Mouse (Mus musculus) liver, embryonic 16.5 days (tissue): ENCODE data around the gene Atp8a2. TPM values are rescaled to one million over a fixed set of nuclear protein-coding genes. Genes with fewer than 3 reads are reported as not detected.

Source experiments
- ATAC-seq: fragments of 200-750 bp; cut with Nextera tagmentation; 2 replicates; pipeline ENCODE4 v1.8.0; 2017; ENCODE audit warnings: low read depth, mild to moderate bottlenecking, moderate number of reproducible peaks, moderate library complexity
- H3K27ac ChIP-seq: fragments of 300-500 bp; sonication (generic); 2 replicates; pipeline ENCODE4 v1.5.1; 2014; ENCODE audit warnings: mild to moderate bottlenecking, low read length
- H3K27me3 ChIP-seq: fragments of 300-500 bp; sonication (generic); 2 replicates; pipeline ENCODE4 v1.6.1; 2014; ENCODE audit warnings: low read depth, low read length, mixed read lengths; ENCODE audit not compliant: control insufficient read depth, insufficient read depth
- H3K36me3 ChIP-seq: fragments of 300-500 bp; sonication (generic); 2 replicates; pipeline ENCODE4 v1.6.1; 2014; ENCODE audit warnings: mild to moderate bottlenecking; ENCODE audit not compliant: control insufficient read depth, insufficient read depth
- H3K4me1 ChIP-seq: fragments of 300-500 bp; sonication (generic); 2 replicates; pipeline ENCODE4 v1.6.1; 2014; ENCODE audit warnings: low read depth, low read length, mixed read lengths; ENCODE audit not compliant: control insufficient read depth
- H3K4me2 ChIP-seq: fragments of 300-500 bp; sonication (generic); 2 replicates; pipeline ENCODE4 v1.6.1; 2014; ENCODE audit warnings: low read depth, low read length, mixed read lengths
- H3K4me3 ChIP-seq: fragments of 300-500 bp; sonication (generic); 2 replicates; pipeline ENCODE4 v1.5.1; 2014; ENCODE audit warnings: low read depth, mild to moderate bottlenecking, low read length
- H3K9ac ChIP-seq: fragments of 300-500 bp; sonication (generic); 2 replicates; pipeline ENCODE4 v1.6.1; 2014; ENCODE audit warnings: low read depth, low read length
- H3K9me3 ChIP-seq: fragments of 300-500 bp; sonication (generic); replicated peaks from 2 replicates; pipeline ENCODE4 v1.6.1; 2016; ENCODE audit warnings: low read length; ENCODE audit not compliant: control insufficient read depth
- WGBS: fragments of 180-500 bp; shearing (Covaris S2); extraction: QIAGEN DNeasy Blood & Tissue Kit; methylation state at CpG from one replicate; pipeline ENCODE4 v1.1.7; 2014; ENCODE audit not compliant: insufficient replicate concordance; 5-methylcytosine and 5-hydroxymethylcytosine counted together
- polyA plus RNA-seq: library from polyadenylated mRNA; unstranded; fragments of >200 nt; fragmentation: Nextera tagmentation; extraction: Ambion mirVana; gene quantifications from 2 replicates; pipeline ENCODE4 v1.2.1, GENCODE M21; 2015

Atp8a2 gene
- polyA plus RNA-seq, 1 experiment from 2014 or later, result 5.3 TPM

DNA sequence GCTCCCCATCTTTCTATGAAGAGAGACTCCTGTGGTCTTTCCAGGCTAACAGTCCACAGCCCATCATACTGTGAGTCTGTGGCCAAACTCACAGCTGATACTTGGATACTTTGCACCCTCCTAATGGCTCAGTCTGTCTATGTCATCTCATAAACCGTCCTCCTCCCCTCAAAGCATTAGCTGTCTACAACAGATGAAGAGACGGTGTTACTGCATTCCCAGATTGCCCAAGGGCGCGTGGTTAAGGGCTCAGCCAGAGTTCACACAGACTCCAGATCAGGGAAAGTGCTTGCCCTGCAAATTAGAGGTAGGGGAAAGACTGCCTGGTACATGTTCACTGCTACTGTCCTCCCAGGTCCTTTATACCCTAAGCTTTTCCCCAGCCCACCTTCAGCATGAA is 515.1 kb downstream of the Atp8a2 start:
- ATAC-seq, result no peak
- Histone ChIP-seq H3K4me1 (no peaks in the 10 kb centered on the region), H3K4me2 (no peak overlapping the region), H3K9me3 (no peaks in the 10 kb centered on the region), H3K27ac (no peak overlapping the region), H3K9ac (no peak overlapping the region), H3K27me3 (no peaks in the 10 kb centered on the region), H3K36me3 (no peaks in the 10 kb centered on the region), H3K4me3 (no peak overlapping the region)
- WGBS, result 73% methylated on average over 4 of the region's 4 CpGs

DNA sequence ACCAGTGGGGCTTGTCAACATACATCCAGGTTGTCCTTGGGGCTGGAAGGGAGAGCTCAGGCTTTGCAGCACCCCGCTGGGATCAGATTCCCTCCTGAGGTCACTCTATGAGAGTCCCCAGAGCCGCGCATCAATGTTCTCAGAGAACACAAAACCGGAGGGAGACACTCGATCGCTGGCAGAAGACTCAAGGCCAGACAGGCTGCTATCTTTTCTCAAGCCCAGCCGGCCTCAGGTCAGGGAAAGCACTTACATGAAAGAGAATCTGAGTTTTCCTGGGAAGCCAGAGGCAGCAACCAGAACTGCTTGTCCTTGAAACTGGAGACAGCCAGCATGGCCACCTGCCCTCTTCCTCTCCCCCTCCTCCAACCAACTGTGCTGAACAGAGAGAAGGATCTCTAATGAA is 519.4 kb downstream of the Atp8a2 start:
- WGBS, result 62% methylated on average over 7 of the region's 7 CpGs
- H3K9me3 ChIP-seq, result no peaks in the 10 kb centered on the region
- H3K4me3 ChIP-seq, result no peak overlapping the region
- H3K4me1 ChIP-seq, result no peaks in the 10 kb centered on the region
- ATAC-seq, result no peak
- no peaks in the 10 kb centered on the region for H3K36me3 ChIP-seq
- no peak overlapping the region for H3K9ac ChIP-seq
- no peak overlapping the region for H3K4me2 ChIP-seq
- no peak overlapping the region for H3K27ac ChIP-seq
- no peaks in the 10 kb centered on the region for H3K27me3 ChIP-seq

DNA sequence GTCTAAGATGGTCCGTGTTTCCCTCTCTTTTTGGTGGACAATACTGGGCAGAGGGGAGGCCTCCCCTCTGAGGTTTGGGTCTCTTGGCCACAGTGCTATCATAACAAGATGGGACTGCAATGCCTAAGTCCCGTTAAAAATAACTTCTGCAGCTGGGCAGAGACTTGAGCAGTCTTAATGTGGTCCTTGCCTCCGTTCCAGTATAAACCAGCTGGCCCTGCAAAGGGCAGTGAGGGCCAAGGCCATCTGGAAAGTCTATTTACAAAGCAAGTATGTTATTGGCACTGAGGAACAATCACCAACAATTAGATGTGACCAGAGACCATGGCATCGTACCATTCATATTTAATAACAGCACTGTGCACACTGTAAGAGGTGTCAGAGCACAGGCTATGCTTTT is 521.6 kb downstream of the Atp8a2 start:
- H3K27ac ChIP-seq, result no peak overlapping the region
- no peak overlapping the region for H3K9ac ChIP-seq
- no peak for ATAC-seq
- no peaks in the 10 kb centered on the region for H3K4me1 ChIP-seq
- H3K4me3 ChIP-seq, result no peak overlapping the region
- H3K4me2 ChIP-seq, result no peak overlapping the region
- H3K9me3 ChIP-seq, result no peaks in the 10 kb centered on the region
- WGBS, result 57% methylated on average over 4 of the region's 4 CpGs
- no peaks in the 10 kb centered on the region for H3K36me3 ChIP-seq
- no peaks in the 10 kb centered on the region for H3K27me3 ChIP-seq

DNA sequence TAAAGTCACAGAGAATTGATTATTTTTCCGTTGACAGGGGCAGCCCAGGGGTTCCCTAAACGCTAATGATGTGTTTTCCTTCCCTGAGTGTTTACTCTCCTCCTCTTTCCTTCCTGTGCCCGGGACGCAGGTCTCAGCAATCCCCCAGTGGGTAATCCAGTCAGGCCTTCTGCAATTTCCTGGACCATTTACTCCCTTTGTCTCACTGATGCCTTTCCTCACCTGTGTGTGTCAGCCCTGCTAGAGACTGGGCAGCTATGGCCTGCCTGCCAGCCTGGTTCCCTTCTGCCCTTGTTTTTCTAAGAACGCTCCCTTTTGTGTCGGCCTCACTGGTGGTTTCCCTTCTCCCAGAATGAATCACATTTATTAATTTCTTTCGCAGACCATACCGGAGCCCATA is 522.4 kb downstream of the Atp8a2 start:
- no peak for ATAC-seq
- Histone ChIP-seq H3K27ac (no peak overlapping the region), H3K4me1 (no peaks in the 10 kb centered on the region), H3K36me3 (no peaks in the 10 kb centered on the region), H3K9me3 (no peaks in the 10 kb centered on the region), H3K4me2 (no peak overlapping the region), H3K9ac (no peak overlapping the region), H3K4me3 (no peak overlapping the region), H3K27me3 (no peaks in the 10 kb centered on the region)
- WGBS, result 37% methylated on average over 8 of the region's 8 CpGs

DNA sequence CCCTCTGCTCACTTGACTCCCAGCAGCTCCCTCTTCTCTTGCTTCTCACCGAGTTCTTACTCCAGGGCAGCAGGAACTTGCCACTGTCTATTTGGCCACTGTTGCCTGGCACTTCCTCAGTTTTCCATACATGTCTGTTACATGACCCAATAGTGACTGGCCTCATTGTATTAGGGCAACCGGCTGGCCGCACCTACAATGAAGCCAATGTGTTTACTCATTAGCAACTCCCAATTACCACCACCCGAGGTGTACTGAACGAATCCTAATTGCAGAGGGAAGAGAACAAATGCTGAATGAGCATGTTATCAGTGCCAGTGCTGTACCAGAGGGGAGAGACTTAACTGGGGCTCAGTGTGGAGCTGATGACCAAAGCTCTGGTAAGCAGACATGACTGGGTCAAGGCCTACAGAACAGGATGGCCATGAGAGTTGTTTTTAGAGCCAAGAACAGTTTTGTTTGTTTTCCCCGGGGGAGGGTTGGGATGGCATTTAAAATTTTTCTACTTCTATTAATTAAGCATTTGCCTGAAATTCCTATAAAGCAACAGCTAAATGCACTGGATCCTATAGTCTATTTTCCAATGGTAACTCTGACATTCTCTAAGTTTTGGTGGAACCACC is 524.0 kb downstream of the Atp8a2 start:
- 59% methylated on average over 6 of the region's 6 CpGs for WGBS
- no peak overlapping the region for H3K4me2 ChIP-seq
- no peaks in the 10 kb centered on the region for H3K27me3 ChIP-seq
- H3K27ac ChIP-seq, result no peak overlapping the region
- no peaks in the 10 kb centered on the region for H3K9me3 ChIP-seq
- no peaks in the 10 kb centered on the region for H3K36me3 ChIP-seq
- H3K9ac ChIP-seq, result no peak overlapping the region
- H3K4me3 ChIP-seq, result no peak overlapping the region
- no peak for ATAC-seq
- no peaks in the 10 kb centered on the region for H3K4me1 ChIP-seq

DNA sequence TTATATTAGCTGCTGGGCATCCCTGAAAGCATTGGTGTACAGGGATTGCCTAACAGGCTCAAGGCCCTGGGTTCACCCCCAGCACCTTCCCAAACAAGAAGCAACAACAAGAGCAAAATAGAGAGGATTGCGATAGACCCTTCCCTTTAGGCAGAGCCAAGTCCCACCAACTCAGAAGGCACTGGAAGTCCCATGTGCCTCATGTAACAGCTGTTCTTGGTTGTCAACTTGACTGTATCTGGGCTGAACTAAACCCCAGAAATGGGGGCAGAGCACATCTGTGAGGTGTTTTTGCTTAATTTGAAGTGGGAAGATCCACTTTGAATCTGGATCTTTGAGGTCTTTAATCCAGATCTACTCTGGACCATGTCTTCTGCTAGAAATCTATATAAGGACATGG is 539.9 kb downstream of the Atp8a2 start:
- H3K27ac ChIP-seq, result no peak overlapping the region
- H3K27me3 ChIP-seq, result no peaks in the 10 kb centered on the region
- no peaks in the 10 kb centered on the region for H3K9me3 ChIP-seq
- no peaks in the 10 kb centered on the region for H3K36me3 ChIP-seq
- H3K4me3 ChIP-seq, result no peak overlapping the region
- WGBS, result 68% methylated on average over 1 of the region's 1 CpGs
- H3K4me1 ChIP-seq, result no peaks in the 10 kb centered on the region
- ATAC-seq, result no peak
- H3K9ac ChIP-seq, result no peak overlapping the region
- H3K4me2 ChIP-seq, result no peak overlapping the region

DNA sequence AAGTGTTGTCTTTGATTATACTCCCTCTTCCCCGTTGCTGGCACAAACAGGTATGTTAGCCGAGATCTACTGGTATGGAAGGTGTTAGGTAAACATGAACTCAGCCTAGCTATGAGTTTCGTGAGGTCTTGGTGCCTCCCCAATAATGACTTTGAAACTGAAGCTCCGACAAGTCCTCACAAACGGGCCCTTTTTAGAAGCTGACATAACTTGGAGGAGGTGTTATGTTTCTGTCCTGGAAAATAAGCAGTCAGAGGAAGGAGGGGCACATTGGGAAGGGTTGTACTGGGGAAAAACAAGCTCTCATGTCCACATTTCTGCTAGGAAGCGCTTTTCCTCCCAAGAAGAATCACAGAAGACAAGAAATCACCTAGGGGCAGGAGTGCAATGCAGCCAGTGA is 540.4 kb downstream of the Atp8a2 start:
- Histone ChIP-seq H3K4me3 (no peak overlapping the region), H3K9me3 (no peaks in the 10 kb centered on the region), H3K27ac (no peak overlapping the region), H3K4me1 (no peaks in the 10 kb centered on the region), H3K9ac (no peak overlapping the region), H3K4me2 (no peak overlapping the region), H3K27me3 (no peaks in the 10 kb centered on the region), H3K36me3 (no peaks in the 10 kb centered on the region)
- WGBS, result 51% methylated on average over 6 of the region's 6 CpGs
- ATAC-seq, result no peak

DNA sequence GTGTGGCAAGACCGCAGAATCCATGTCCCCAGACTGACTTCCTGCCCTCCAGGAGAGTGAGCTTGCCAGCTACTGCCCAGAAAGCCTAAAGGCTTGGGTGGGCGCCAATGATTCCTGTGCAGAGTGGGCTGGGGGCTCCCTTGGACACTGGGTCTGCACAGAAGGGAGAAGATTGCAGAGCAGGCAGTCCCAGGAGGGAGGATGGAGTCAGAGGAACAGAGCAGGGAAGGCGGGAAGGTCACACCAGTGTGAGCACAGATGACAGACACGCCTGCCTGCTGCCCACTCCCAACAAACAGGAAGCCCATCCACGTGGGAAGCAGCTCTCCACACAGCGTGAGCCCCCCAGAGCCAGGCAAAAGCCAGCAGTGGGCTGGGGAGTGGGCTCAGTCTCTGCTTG is 547.6 kb downstream of the Atp8a2 start:
- Histone ChIP-seq H3K36me3 (no peaks in the 10 kb centered on the region), H3K9me3 (no peaks in the 10 kb centered on the region), H3K27ac (no peak overlapping the region), H3K4me3 (no peak overlapping the region), H3K27me3 (no peaks in the 10 kb centered on the region), H3K4me2 (no peak overlapping the region), H3K9ac (no peak overlapping the region), H3K4me1 (no peaks in the 10 kb centered on the region)
- 54% methylated on average over 6 of the region's 6 CpGs for WGBS
- no peak for ATAC-seq

DNA sequence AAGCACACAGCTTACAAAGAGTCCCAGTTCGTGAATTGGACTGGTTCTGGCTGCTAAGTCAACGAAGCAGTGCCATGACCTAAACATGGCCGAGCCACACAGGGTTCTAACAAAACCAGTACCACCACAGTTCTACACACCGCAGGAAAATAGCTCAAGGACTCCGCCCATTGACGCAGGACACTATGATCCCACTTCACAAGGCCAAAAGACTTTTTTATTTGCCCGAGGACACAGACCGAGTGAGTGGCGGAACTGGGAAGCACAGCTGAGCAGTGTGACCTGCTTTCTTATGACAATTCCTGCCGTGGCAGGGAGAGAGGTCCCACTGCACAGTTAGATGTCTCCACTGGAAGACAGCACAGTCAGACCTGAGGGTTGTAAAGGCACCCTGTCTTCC is 548.4 kb downstream of the Atp8a2 start:
- no peak overlapping the region for H3K4me2 ChIP-seq
- H3K27me3 ChIP-seq, result no peaks in the 10 kb centered on the region
- no peak for ATAC-seq
- H3K27ac ChIP-seq, result no peak overlapping the region
- no peak overlapping the region for H3K4me3 ChIP-seq
- no peaks in the 10 kb centered on the region for H3K4me1 ChIP-seq
- H3K9me3 ChIP-seq, result no peaks in the 10 kb centered on the region
- H3K36me3 ChIP-seq, result no peaks in the 10 kb centered on the region
- H3K9ac ChIP-seq, result no peak overlapping the region
- WGBS, result 70% methylated on average over 10 of the region's 10 CpGs
